Comparison of ENCODE assay signal across 8 mouse cellular contexts in the genomic region with DNA sequence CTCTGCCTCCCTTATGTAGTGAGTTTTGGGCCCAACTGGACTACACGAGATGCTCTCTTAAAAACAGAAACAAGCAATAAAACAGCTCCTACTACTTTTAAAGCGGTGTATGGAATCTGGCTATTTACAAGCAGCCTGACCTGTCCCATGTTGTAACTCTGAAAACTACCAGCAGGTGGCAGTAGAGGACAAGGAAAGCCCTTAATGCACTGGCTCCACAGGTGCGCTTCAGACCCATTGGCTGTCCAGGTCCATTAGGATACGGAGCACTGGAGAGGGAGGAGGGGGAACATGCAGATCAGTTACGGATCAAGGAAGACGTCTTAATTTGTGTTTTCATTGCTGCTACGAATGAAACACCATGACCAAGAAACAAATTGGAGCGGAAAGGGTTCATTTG. TPM values are rescaled to one million over a fixed set of nuclear protein-coding genes. Genes with fewer than 3 reads are reported as not detected.
DNase-seq lines count a peak whose midpoint lies in the region; ATAC-seq and TF ChIP-seq lines count a peak whose summit lies in the region.
"Had no signal": no experiment of that assay in that cellular context is flagged by ENCODE, and none has a peak within 500 bp of the region (broad histone marks: within the 10 kb centered on the region; RNA-seq: fewer than 3 reads in every experiment).

No protein-coding gene starts in this region.

- peak; percentile 35 for DNase-seq in Muller cell, postnatal 12 days (ENCODE audit: inconsistent ontology term)
- DNase-seq in c-Kit-positive CD71-negative TER-119-negative erythroid progenitor cells, embryonic 14.5 days (ENCODE audit: low read depth): peak; percentile 88
- peak; percentile 81 to 82 for DNase-seq in left cerebral cortex, postnatal 10 days (ENCODE audit: extremely low spot score in 1 of 2, low spot score in 2 of 2)

- no peaks in the 10 kb centered on the region for H3K36me3 ChIP-seq in forebrain, embryonic 15.5 days
- H3K36me3 ChIP-seq in midbrain, embryonic 13.5 days: no peaks in the 10 kb centered on the region
- no peaks in the 10 kb centered on the region for H3K36me3 ChIP-seq in small intestine, adult 2 months (ENCODE audit: control insufficient read depth, insufficient read depth, low read length)

- H3K4me2 ChIP-seq in forebrain, embryonic 15.5 days (replicated peaks): no peak overlapping the region
- H3K4me2 ChIP-seq in midbrain, embryonic 13.5 days (replicated peaks): no peak overlapping the region

- intact Hi-C loops in left cerebral cortex, postnatal 10 days (cut with DNase I): loop anchor here (2.0 kb wide), 1 partner anchor 379 kb away; no protein-coding TSS in a partner anchor

- ATAC-seq in forebrain, embryonic 15.5 days (replicated peaks): no peak
- ATAC-seq in inflammation-experienced regulatory T-cells, adult 6 months: peak; percentile 71
- ATAC-seq in midbrain, embryonic 13.5 days: peak; percentile 73

- H3K4me3 ChIP-seq in forebrain, embryonic 15.5 days: no peak overlapping the region
- H3K4me3 ChIP-seq in midbrain, embryonic 13.5 days (replicated peaks): no peak overlapping the region
- no peak overlapping the region for H3K4me3 ChIP-seq in small intestine, adult 2 months (ENCODE audit: low read depth, low read length)
- H3K4me3 ChIP-seq: megakaryocyte, embryonic 14.5 days had no signal

- TF ChIP-seq POLR2A in small intestine, adult 2 months (IDR thresholded peaks at IDR 0.05; ENCODE audit: low read depth, low read length): no peak

- TF ChIP-seq CTCF in small intestine, adult 2 months (IDR thresholded peaks at IDR 0.05; ENCODE audit: extremely low read depth, insufficient read length, insufficient replicate concordance, low read depth, low read length): peak; percentile 85; the same call in 1 of the 2 replicates

- H3K27me3 ChIP-seq in forebrain, embryonic 15.5 days: no peaks in the 10 kb centered on the region
- H3K27me3 ChIP-seq in midbrain, embryonic 13.5 days: peaks cover 6% of the 10 kb centered on the region; the same call in 1 of the 2 replicates
- no peaks in the 10 kb centered on the region for H3K27me3 ChIP-seq in small intestine, adult 2 months (ENCODE audit: control insufficient read depth, insufficient read depth, low read length)

- 0 out of 2 replicates have a peak overlapping the region, but pooled peaks have one; percentile 87 for H3K27ac ChIP-seq in forebrain, embryonic 15.5 days (replicated peaks)
- no peak overlapping the region for H3K27ac ChIP-seq in midbrain, embryonic 13.5 days
- no peak overlapping the region for H3K27ac ChIP-seq in small intestine, adult 2 months (ENCODE audit: insufficient read depth, low read depth, low read length)

- 15% methylated on average over 8 of the region's 8 CpGs for whole genome bisulfite sequencing in forebrain, embryonic 15.5 days
- 13% methylated on average over 8 of the region's 8 CpGs for WGBS in midbrain, embryonic 13.5 days
- WGBS in small intestine, adult 2 months: 14% methylated on average over 8 of the region's 8 CpGs

- H3K9ac ChIP-seq in forebrain, embryonic 15.5 days (replicated peaks): no peak overlapping the region
- H3K9ac ChIP-seq in midbrain, embryonic 13.5 days (replicated peaks): no peak overlapping the region

- no peaks in the 10 kb centered on the region for H3K9me3 ChIP-seq in forebrain, embryonic 15.5 days
- no peaks in the 10 kb centered on the region for H3K9me3 ChIP-seq in midbrain, embryonic 13.5 days
- H3K9me3 ChIP-seq: megakaryocyte, embryonic 14.5 days had no signal

- H3K4me1 ChIP-seq in forebrain, embryonic 15.5 days: peaks cover 34% of the 10 kb centered on the region
- no peaks in the 10 kb centered on the region for H3K4me1 ChIP-seq in midbrain, embryonic 13.5 days (replicated peaks)
- H3K4me1 ChIP-seq in small intestine, adult 2 months (ENCODE audit: control insufficient read depth, insufficient read depth, insufficient read length, low read length): no peaks in the 10 kb centered on the region

RNA-seq across cellular contexts. Expression of a gene that starts 19.8 kb away (rescaled TPM):
- 10.2 and 10.3 TPM in 2 replicates for polyA plus RNA-seq in forebrain, embryonic 15.5 days (2015; fragmentation: Nextera tagmentation; extraction: Ambion mirVana)
- 1 to 10 TPM in 1 of 3 experiments, under 1 TPM in 2; 0.47 to 2.0 (median 0.48) TPM for polyA plus RNA-seq in inflammation-experienced regulatory T-cells, adult 6 months (2017; shearing (Covaris generic))
- 10 to 100 TPM; 14.5 to 16.6 TPM for total RNA-seq in left cerebral cortex, postnatal 10 days (2021)
- 6.0 and 8.7 TPM in 2 replicates for polyA plus RNA-seq in midbrain, embryonic 13.5 days (2015; fragmentation: Nextera tagmentation; extraction: Ambion mirVana)
- polyA plus RNA-seq in small intestine, adult 2 months (2012; rRNA removed): 31.2 and 47.1 TPM in 2 replicates

RNA-seq across cellular contexts. Expression of a gene that starts 19.9 kb away (rescaled TPM):
- 63.2 and 74.5 TPM in 2 replicates for polyA plus RNA-seq in forebrain, embryonic 15.5 days (2015; fragmentation: Nextera tagmentation; extraction: Ambion mirVana)
- 100 to 1,000 TPM in 2 of 3 experiments, 10 to 100 TPM in 1; 81.9 to 112 (median 110) TPM for polyA plus RNA-seq in inflammation-experienced regulatory T-cells, adult 6 months (2017; shearing (Covaris generic))
- total RNA-seq in left cerebral cortex, postnatal 10 days (2021): 10 to 100 TPM; 43.6 to 52.5 TPM
- polyA plus RNA-seq in midbrain, embryonic 13.5 days (2015; fragmentation: Nextera tagmentation; extraction: Ambion mirVana): 68.0 and 71.8 TPM in 2 replicates
- 12.9 and 26.2 TPM in 2 replicates for polyA plus RNA-seq in small intestine, adult 2 months (2012; rRNA removed)

RNA-seq across cellular contexts. Expression of a gene that starts 20.1 kb away (rescaled TPM):
- polyA plus RNA-seq in forebrain, embryonic 15.5 days (2015; fragmentation: Nextera tagmentation; extraction: Ambion mirVana): 26.0 and 28.0 TPM in 2 replicates
- 10 to 100 TPM; 20.2 to 22.3 (median 20.2) TPM for polyA plus RNA-seq in inflammation-experienced regulatory T-cells, adult 6 months (2017; shearing (Covaris generic))
- total RNA-seq in left cerebral cortex, postnatal 10 days (2021): 10 to 100 TPM; 32.4 to 39.9 TPM
- 29.1 and 29.4 TPM in 2 replicates for polyA plus RNA-seq in midbrain, embryonic 13.5 days (2015; fragmentation: Nextera tagmentation; extraction: Ambion mirVana)
- polyA plus RNA-seq in small intestine, adult 2 months (2012; rRNA removed): not detected in 2 replicates

RNA-seq across cellular contexts. Expression of a gene that starts 31.3 kb away (rescaled TPM):
- 16.0 and 16.7 TPM in 2 replicates for polyA plus RNA-seq in forebrain, embryonic 15.5 days (2015; fragmentation: Nextera tagmentation; extraction: Ambion mirVana)
- polyA plus RNA-seq in inflammation-experienced regulatory T-cells, adult 6 months (2017; shearing (Covaris generic)): not detected
- 10 to 100 TPM; 47.2 to 57.0 TPM for total RNA-seq in left cerebral cortex, postnatal 10 days (2021)
- 2.6 and 3.9 TPM in 2 replicates for polyA plus RNA-seq in midbrain, embryonic 13.5 days (2015; fragmentation: Nextera tagmentation; extraction: Ambion mirVana)
- 0.86 and 1.3 TPM in 2 replicates for polyA plus RNA-seq in small intestine, adult 2 months (2012; rRNA removed)

RNA-seq across cellular contexts. Expression of a gene that starts 43.4 kb away (rescaled TPM):
- 4.4 and 13.6 TPM in 2 replicates for polyA plus RNA-seq in forebrain, embryonic 15.5 days (2015; fragmentation: Nextera tagmentation; extraction: Ambion mirVana)
- polyA plus RNA-seq in inflammation-experienced regulatory T-cells, adult 6 months (2017; shearing (Covaris generic)): 1 to 10 TPM; 1.7 to 2.1 (median 1.8) TPM
- 100 to 1,000 TPM; 107 to 121 TPM for total RNA-seq in left cerebral cortex, postnatal 10 days (2021)
- 2.5 and 5.1 TPM in 2 replicates for polyA plus RNA-seq in midbrain, embryonic 13.5 days (2015; fragmentation: Nextera tagmentation; extraction: Ambion mirVana)
- polyA plus RNA-seq in small intestine, adult 2 months (2012; rRNA removed): 6.4 and 12.9 TPM in 2 replicates

Comparison
In these comparisons a context has a peak if more than half of its experiments do, and no peak if none do; other contexts are left out.
1. DNase-seq: peak in every context shown above with its lines; median percentile 88 in c-Kit-positive CD71-negative TER-119-negative erythroid progenitor cells, embryonic 14.5 days; 82 in left cerebral cortex, postnatal 10 days; 35 in Muller cell, postnatal 12 days.
2. RNA of a gene that starts 20.1 kb away (polyA plus RNA-seq): 29.1 to 29.4 TPM in midbrain, embryonic 13.5 days, 26.0 to 28.0 TPM in forebrain, embryonic 15.5 days and 20.2 to 22.3 TPM in inflammation-experienced regulatory T-cells, adult 6 months; not detected in small intestine, adult 2 months; every median in the first group is over 10 times any median in the second.